Mouse (Mus musculus): ENCODE measurements around the gene Tmeff2.
"Not testable (repeated sequence)": the region's sequence is repeated elsewhere in the genome, so short reads cannot be mapped to it uniquely, and the experiment has no call there.

The Tmeff2 gene

GRCm38 (mm10) chr1:50900386-50900785, at the start of gene Tmeff2:
Gene Tmeff2, plus strand, starts transcription at chr1:50900647.
- not testable (repeated sequence) for DNase-seq (ENCODE audit: low spot score)

- no peak for DNase-seq (ENCODE audit: low spot score)
Observed at GRCm38 (mm10) chr1:50861515-50861914, 38.9 kb upstream of the Tmeff2 start.

- peak; percentile 30 for DNase-seq (ENCODE audit: low spot score)
Observed at GRCm38 (mm10) chr1:50897696-50898095, 2.8 kb upstream of the Tmeff2 start.

DNA sequence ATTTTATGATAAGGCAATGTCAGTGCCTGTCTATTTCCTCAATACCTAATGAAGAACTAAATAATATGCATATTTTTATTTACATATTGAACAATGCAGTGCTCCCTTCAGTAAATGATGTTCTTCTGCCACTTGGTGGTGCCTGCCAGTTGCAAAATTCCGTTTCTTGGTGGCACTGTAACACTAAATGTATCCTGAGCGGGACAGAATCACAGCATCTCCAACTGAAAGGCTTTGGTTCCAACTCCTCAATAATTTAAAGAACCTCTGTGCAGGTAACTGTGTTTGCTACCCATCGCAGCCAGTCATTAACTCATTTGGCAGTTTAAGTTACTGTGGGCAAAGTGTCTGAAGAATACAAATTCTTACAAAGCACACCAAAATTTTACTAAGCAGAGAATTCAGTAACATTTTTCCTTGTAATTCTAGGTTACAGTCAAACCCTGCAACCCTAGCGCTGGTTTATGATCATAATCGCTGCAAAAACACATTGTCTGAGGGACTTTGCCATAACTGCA, 24.4 kb downstream of the Tmeff2 start:
- DNase-seq (ENCODE audit: low spot score): peak; percentile 11

DNA sequence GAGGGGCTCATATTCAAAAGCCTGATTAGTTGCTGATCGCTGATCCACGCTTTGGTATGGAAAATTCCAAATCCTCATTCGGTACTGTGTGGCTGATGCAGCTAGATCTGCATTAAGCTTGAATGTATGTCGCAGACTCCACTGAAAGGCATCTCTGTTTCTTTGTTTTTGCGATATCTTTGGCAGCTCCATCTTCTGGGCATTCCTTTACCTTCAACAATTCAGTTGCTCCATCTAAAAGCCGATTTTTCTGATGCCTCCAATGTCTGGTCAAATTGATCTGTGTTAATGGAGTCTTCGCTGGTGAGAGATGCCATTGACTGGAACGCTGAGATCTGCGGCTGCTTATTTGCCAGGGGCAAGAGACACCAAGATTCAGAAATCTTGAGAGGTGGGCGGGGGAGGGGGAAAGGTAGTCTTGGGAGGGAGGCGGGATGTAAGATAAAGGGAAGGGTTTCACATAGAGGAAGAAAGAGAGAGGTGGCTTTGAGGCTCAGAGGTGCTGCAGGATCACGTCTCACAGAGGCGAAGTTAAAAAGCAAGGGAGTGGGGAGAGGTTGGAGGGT, 25.0 kb downstream of the Tmeff2 start:
- peak; percentile 40 for DNase-seq (ENCODE audit: low spot score)

- DNase-seq (ENCODE audit: low spot score): peak; percentile 60
Observed at GRCm38 (mm10) chr1:50926374-50927060, 26.1 kb downstream of the Tmeff2 start.

- DNase-seq (ENCODE audit: low spot score): peak; percentile 95
Observed at GRCm38 (mm10) chr1:50927077-50927611, 26.7 kb downstream of the Tmeff2 start.

DNA sequence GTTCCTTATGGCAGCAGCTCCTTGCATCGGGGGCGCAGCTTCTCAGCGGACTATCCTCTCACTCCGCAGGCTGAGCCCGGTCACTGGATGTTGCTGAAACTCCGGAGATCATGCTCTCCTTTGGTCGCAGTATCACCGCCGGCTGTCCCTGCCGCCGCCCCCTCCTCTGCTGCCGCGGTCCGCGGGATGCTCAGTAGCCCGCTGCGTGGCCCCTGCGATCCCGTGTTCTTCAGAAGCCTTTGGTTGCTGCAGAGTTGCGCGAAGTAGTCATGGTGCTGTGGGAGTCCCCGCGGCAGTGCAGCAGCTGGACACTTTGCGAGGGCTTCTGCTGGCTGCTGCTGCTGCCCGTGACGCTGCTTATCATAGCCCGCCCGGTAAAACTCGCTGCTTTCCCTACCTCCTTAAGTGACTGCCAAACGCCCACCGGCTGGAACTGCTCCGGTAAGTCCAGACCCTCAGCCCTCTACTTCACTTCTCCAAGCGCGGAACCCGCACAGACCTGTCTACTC, 27.3 kb downstream of the Tmeff2 start:
- peak; percentile 51 for DNase-seq (ENCODE audit: low spot score)

DNA sequence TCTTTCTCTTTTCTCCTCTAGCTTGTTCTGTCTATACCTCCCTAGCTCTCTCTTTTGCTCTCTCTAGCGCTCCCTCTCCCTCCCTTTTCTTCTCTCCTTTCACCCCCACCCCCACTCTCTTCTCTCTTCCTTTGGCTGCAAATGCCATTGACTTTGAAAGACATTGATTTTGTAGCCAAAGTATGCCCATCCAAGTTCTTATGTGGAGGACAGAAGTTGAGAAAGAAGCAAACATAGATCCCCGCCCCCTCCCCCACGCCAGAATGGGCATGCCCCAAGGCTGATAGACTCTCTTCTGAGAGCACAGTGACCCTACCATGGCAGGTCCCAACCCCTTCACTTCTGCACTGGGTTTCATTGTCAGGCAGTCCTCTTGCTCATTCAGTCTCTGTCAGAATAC, 28.3 kb downstream of the Tmeff2 start:
- DNase-seq (ENCODE audit: low spot score): peak; percentile 12

DNA sequence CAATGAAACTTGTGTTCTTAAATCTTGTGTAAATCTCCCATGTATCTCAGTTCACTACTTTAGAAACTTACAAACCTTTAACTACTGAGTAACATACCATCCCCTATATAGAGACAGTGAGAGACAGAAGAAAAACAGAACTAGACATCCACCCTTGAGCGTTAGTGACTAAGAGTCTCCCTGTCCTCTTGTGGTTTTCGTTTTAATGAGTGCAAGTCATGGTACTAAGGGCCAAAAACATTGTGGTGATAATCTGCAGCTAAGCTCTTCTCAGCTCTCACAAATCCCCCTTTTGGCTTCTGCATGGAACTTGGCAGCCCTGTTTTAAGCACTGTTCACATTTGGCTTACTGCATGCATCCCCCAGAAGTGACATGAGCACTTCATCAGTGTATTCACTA, 34.6 kb downstream of the Tmeff2 start:
- DNase-seq (ENCODE audit: low spot score): no peak

GRCm38 (mm10) chr1:50935484-50935883, 35.0 kb downstream of the Tmeff2 start:
- DNase-seq (ENCODE audit: low spot score): no peak

DNA sequence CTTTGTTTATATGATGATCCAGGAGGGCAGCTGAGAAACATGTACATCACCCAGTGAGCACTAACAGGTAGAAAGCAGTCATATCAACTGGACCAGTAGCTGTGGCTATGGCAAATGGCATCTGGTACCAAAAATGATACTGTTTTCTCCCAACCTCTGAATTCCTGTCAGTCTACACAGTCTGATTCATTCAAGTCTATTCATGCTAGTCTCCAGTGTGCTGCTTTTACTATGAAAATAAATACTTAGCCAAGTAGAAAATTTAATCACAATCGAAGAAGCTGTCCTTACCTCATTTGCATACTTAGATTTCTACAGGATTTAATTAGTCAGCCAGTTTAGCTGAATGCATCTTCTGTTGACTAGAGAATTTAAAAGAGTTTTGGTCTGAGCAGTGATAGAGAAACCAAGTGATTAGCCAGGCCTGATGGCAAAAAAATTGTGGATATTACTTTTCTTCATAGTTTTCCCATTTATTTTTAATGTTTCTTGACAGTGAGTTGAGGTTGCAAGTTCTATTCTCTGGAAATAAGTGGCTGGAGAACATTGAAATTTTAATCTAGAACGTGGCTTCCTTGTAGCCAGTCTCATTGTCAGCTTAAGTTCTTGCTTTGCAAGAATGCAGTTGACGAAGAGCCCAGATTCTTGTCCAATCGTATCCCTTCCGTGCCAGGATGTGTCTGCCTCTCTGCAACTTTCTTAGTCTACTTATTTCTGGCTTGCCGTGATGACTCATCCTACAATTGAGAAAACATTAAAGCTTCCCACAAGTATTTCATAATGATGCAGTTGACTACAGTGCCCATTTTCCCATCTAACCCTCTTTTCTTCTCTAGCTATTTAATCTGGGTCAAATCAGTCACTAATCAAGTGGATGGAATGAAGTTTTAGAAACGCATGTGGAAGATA, 39.9 kb downstream of the Tmeff2 start:
- DNase-seq (ENCODE audit: low spot score): no peak

- DNase-seq (ENCODE audit: low spot score): no peak
Observed at GRCm38 (mm10) chr1:50948575-50948974, 48.1 kb downstream of the Tmeff2 start.

- no peak for DNase-seq (ENCODE audit: low spot score)
Observed at GRCm38 (mm10) chr1:50958844-50959243, 58.4 kb downstream of the Tmeff2 start.

DNA sequence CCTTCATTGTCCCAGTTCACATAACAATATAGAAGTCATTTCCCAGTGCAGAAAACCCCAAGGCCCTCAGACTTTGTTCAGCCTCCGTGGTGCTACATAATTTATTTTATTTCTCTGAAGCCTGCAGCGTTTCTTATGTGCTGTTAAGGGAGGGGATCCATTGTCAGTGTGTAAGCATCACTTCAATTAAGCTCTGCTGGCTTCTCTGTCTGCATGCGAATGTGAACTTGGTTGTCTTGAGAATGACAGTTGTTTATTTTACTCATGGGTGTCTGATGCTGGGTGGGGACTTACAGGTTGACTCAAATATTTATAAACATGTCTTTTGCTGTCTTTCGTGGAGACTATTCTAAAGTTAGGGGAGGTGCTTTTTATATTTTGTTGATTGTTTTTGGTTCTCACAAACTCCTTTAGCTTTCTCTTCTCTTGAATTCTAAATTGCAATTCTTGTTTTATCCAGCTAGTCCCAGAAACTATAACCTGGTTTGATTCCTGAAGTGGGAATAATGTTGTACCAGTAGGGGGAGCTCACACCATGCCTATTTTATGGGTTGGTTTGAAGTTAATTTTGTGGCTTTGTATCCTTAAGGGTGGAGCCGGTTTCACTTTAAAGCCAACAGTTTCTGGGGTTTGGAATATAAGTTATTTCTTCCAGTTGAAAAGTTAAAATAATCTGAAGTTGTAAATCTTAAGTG, 61.7 kb downstream of the Tmeff2 start:
- peak; percentile 88 for DNase-seq (ENCODE audit: low spot score)

DNA sequence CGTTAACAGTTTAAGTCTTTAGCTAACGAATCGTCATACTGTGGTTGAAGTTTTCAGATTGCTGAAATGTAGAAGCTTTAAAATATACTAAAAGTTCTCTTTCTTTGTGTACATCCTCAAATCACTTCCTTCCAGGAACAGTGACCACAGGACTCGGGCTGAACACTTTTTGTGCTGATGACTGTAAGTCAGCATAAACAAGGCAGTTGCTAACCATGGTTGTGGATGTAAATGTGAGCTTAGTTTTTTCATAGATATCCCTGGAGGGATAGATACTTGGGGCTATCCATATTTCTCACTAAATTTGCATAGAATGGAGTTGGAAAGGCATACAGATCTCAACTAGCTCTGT, 62.2 kb downstream of the Tmeff2 start:
- DNase-seq (ENCODE audit: low spot score): no peak

DNA sequence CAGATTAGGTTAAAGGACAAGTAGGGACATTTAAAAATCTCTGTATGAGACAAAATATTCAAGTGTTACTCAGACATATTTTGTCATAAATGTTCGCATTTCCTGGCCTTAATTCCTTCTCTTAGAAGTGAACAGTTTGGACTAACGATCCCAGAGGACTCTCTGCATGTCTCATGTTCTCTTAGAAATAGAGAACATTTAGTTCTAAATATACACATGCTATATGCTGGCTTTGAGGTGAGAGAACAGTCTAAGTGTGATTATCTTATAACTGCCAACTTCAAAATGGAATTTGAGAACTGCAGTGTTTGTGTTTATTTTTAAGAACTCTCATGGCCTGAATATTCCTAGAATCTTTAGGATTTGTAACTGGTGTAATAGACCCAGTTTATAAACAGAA, 69.2 kb downstream of the Tmeff2 start:
- DNase-seq (ENCODE audit: low spot score): no peak

DNA sequence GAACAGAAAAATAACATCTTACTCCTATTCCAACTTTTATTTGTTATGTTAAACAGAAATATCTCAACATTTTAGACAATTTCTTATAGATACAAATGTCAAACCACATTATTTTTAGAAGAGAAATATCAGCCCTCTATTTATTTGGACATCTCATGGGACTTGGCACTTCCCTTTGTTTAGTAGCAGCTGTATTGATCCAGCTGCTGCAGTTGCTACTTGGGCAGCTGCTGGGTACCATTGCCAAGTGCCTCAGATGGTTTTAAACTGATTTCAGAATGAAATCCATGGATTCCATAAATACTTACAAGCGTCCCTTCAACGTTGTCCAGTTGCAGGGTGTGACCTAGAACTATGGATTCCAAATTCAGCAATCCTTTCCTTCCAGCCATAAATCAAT, 70.4 kb downstream of the Tmeff2 start:
- DNase-seq (ENCODE audit: low spot score): no peak

- no peak for DNase-seq (ENCODE audit: low spot score)
Observed at GRCm38 (mm10) chr1:50972509-50973436, 72.3 kb downstream of the Tmeff2 start.

GRCm38 (mm10) chr1:50979358-50980081, 79.1 kb downstream of the Tmeff2 start:
- DNase-seq (ENCODE audit: low spot score): no peak
